Mouse (Mus musculus): ENCODE measurements at regions not wholly inside any gene's neighbourhood (a gene's known extent, or its start where the extent isn't known, plus 50 kb on each side); places are given as distances from the start of the nearest gene placed in this dataset.

GRCm38 (mm10) chr5:100266671-100267510 is 107.3 kb upstream of the Tmem150c start:
- no peak for TF ChIP-seq CTCF (IDR thresholded peaks at IDR 0.05; ENCODE audit: control insufficient read depth, insufficient read depth, low read length)
- no peak for TF ChIP-seq POLR2A (IDR thresholded peaks at IDR 0.05; ENCODE audit: borderline replicate concordance, control insufficient read depth, low read depth, low read length)

Measured in bone marrow, adult 2 months (tissue).